Mouse (Mus musculus): ENCODE results near the gene Bhlhe40. TPM values are rescaled to one million over a fixed set of nuclear protein-coding genes. Genes with fewer than 3 reads are reported as not detected.

The Bhlhe40 gene
- 2.8 and 5.4 TPM in 2 replicates for polyA plus RNA-seq (2015; fragmentation: Nextera tagmentation; extraction: Ambion mirVana)

- Histone ChIP-seq H3K9me3 (no peaks in the 10 kb centered on the region), H3K4me1 (replicated peaks) (peaks cover 33% of the 10 kb centered on the region), H3K4me2 (peak within 1 kb of the TSS; percentile 98), H3K27me3 (peaks cover 28% of the 10 kb centered on the region), H3K9ac (peak within 1 kb of the TSS; percentile 81), H3K27ac (replicated peaks) (peak within 1 kb of the TSS; percentile 89), H3K36me3 (no peaks in the 10 kb centered on the region), H3K4me3 (peak within 1 kb of the TSS; percentile 57)
- ATAC-seq (ENCODE audit: low read depth) = peak; percentile 82
- 1% methylated on average over 33 of the region's 43 CpGs for WGBS
Observed at GRCm38 (mm10) chr6:108660206-108660877, at the start of gene Bhlhe40. Bhlhe40 (plus strand) TSS chr6:108660629.

- Histone ChIP-seq H3K4me1 (replicated peaks) (no peaks in the 10 kb centered on the region), H3K27me3 (no peaks in the 10 kb centered on the region), H3K4me3 (no peak overlapping the region), H3K4me2 (no peak overlapping the region), H3K36me3 (no peaks in the 10 kb centered on the region), H3K27ac (replicated peaks) (no peak overlapping the region), H3K9ac (no peak overlapping the region), H3K9me3 (no peaks in the 10 kb centered on the region)
- 65% methylated on average over 3 of the region's 3 CpGs for WGBS
- no peak for ATAC-seq (ENCODE audit: low read depth)
Observed at GRCm38 (mm10) chr6:108611663-108612062, 48.8 kb upstream of the Bhlhe40 start.

- Histone ChIP-seq H3K27me3 (no peaks in the 10 kb centered on the region), H3K27ac (replicated peaks) (no peak overlapping the region), H3K9me3 (no peaks in the 10 kb centered on the region), H3K4me1 (replicated peaks) (no peaks in the 10 kb centered on the region), H3K9ac (no peak overlapping the region), H3K4me2 (no peak overlapping the region), H3K36me3 (no peaks in the 10 kb centered on the region), H3K4me3 (no peak overlapping the region)
- no peak for ATAC-seq (ENCODE audit: low read depth)
- 90% methylated on average over 10 of the region's 10 CpGs for WGBS
Observed at GRCm38 (mm10) chr6:108618025-108618424, 42.4 kb upstream of the Bhlhe40 start.

GRCm38 (mm10) chr6:108623028-108623565 is 37.3 kb upstream of the Bhlhe40 start:
- Histone ChIP-seq H3K9ac (no peak overlapping the region), H3K36me3 (no peaks in the 10 kb centered on the region), H3K4me1 (replicated peaks) (no peaks in the 10 kb centered on the region), H3K27ac (replicated peaks) (no peak overlapping the region), H3K27me3 (no peaks in the 10 kb centered on the region), H3K9me3 (no peaks in the 10 kb centered on the region), H3K4me3 (no peak overlapping the region), H3K4me2 (no peak overlapping the region)
- 85% methylated on average over 4 of the region's 4 CpGs for WGBS
- no peak for ATAC-seq (ENCODE audit: low read depth)

- no peak for ATAC-seq (ENCODE audit: low read depth)
- H3K4me2 ChIP-seq = no peak overlapping the region
- peaks cover 6% of the 10 kb centered on the region; the same call in 1 of the 2 replicates for H3K9me3 ChIP-seq
- H3K4me3 ChIP-seq = no peak overlapping the region
- H3K27me3 ChIP-seq = no peaks in the 10 kb centered on the region
- no peaks in the 10 kb centered on the region for H3K4me1 ChIP-seq (replicated peaks)
- WGBS = 92% methylated on average over 4 of the region's 4 CpGs
- no peaks in the 10 kb centered on the region for H3K36me3 ChIP-seq
- H3K9ac ChIP-seq = no peak overlapping the region
- H3K27ac ChIP-seq (replicated peaks) = no peak overlapping the region
Observed at GRCm38 (mm10) chr6:108624915-108625314, 35.5 kb upstream of the Bhlhe40 start.

GRCm38 (mm10) chr6:108630701-108631100 is 29.7 kb upstream of the Bhlhe40 start:
- Histone ChIP-seq H3K4me1 (replicated peaks) (no peaks in the 10 kb centered on the region), H3K36me3 (no peaks in the 10 kb centered on the region), H3K4me2 (no peak overlapping the region), H3K9ac (no peak overlapping the region), H3K27me3 (no peaks in the 10 kb centered on the region), H3K27ac (replicated peaks) (no peak overlapping the region), H3K9me3 (peaks cover 6% of the 10 kb centered on the region; the same call in 1 of the 2 replicates), H3K4me3 (no peak overlapping the region)
- no peak for ATAC-seq (ENCODE audit: low read depth)

- Histone ChIP-seq H3K27me3 (no peaks in the 10 kb centered on the region), H3K4me3 (no peak overlapping the region), H3K4me2 (no peak overlapping the region), H3K9me3 (no peaks in the 10 kb centered on the region), H3K36me3 (no peaks in the 10 kb centered on the region), H3K27ac (replicated peaks) (no peak overlapping the region), H3K9ac (no peak overlapping the region), H3K4me1 (replicated peaks) (no peaks in the 10 kb centered on the region)
- no peak for ATAC-seq (ENCODE audit: low read depth)
- WGBS = 90% methylated on average over 6 of the region's 6 CpGs
Observed at GRCm38 (mm10) chr6:108638157-108638833, 22.1 kb upstream of the Bhlhe40 start.

- H3K27me3 ChIP-seq = no peaks in the 10 kb centered on the region
- 78% methylated on average over 7 of the region's 7 CpGs for WGBS
Observed at GRCm38 (mm10) chr6:108642020-108642419, 18.4 kb upstream of the Bhlhe40 start.

GRCm38 (mm10) chr6:108643035-108643434 is 17.4 kb upstream of the Bhlhe40 start:
- Histone ChIP-seq H3K36me3 (no peaks in the 10 kb centered on the region), H3K27ac (replicated peaks) (no peak overlapping the region)
- WGBS = 75% methylated on average over 6 of the region's 6 CpGs

More at GRCm38 (mm10) chr6:108642020-108642419, 18.4 kb upstream of the Bhlhe40 start:
- Histone ChIP-seq H3K4me3 (no peak overlapping the region), H3K36me3 (no peaks in the 10 kb centered on the region), H3K9ac (no peak overlapping the region), H3K9me3 (no peaks in the 10 kb centered on the region), H3K4me2 (no peak overlapping the region), H3K27ac (replicated peaks) (no peak overlapping the region), H3K4me1 (replicated peaks) (no peaks in the 10 kb centered on the region)
- ATAC-seq (ENCODE audit: low read depth) = no peak

GRCm38 (mm10) chr6:108644311-108644710 is 16.1 kb upstream of the Bhlhe40 start:
- WGBS = 39% methylated on average over 5 of the region's 5 CpGs
- H3K9ac ChIP-seq = no peak overlapping the region
- no peak for ATAC-seq (ENCODE audit: low read depth)
- H3K36me3 ChIP-seq = no peaks in the 10 kb centered on the region
- H3K4me3 ChIP-seq = no peak overlapping the region
- H3K4me1 ChIP-seq (replicated peaks) = no peaks in the 10 kb centered on the region
- H3K27me3 ChIP-seq = no peaks in the 10 kb centered on the region
- H3K27ac ChIP-seq (replicated peaks) = no peak overlapping the region
- no peak overlapping the region for H3K4me2 ChIP-seq
- no peaks in the 10 kb centered on the region for H3K9me3 ChIP-seq

More at GRCm38 (mm10) chr6:108643035-108643434, 17.4 kb upstream of the Bhlhe40 start:
- Histone ChIP-seq H3K4me2 (no peak overlapping the region), H3K4me1 (replicated peaks) (no peaks in the 10 kb centered on the region), H3K27me3 (no peaks in the 10 kb centered on the region), H3K9me3 (no peaks in the 10 kb centered on the region), H3K4me3 (no peak overlapping the region), H3K9ac (no peak overlapping the region)
- ATAC-seq (ENCODE audit: low read depth) = no peak

GRCm38 (mm10) chr6:108647094-108647493 is 13.3 kb upstream of the Bhlhe40 start:
- Histone ChIP-seq H3K4me2 (no peak overlapping the region), H3K4me1 (replicated peaks) (no peaks in the 10 kb centered on the region), H3K27ac (replicated peaks) (no peak overlapping the region), H3K27me3 (no peaks in the 10 kb centered on the region), H3K9me3 (no peaks in the 10 kb centered on the region), H3K9ac (no peak overlapping the region), H3K4me3 (no peak overlapping the region), H3K36me3 (no peaks in the 10 kb centered on the region)
- 37% methylated on average over 3 of the region's 3 CpGs for WGBS
- ATAC-seq (ENCODE audit: low read depth) = no peak

GRCm38 (mm10) chr6:108648072-108648471 is 12.4 kb upstream of the Bhlhe40 start:
- no peak overlapping the region for H3K9ac ChIP-seq
- H3K9me3 ChIP-seq = no peaks in the 10 kb centered on the region
- no peaks in the 10 kb centered on the region for H3K36me3 ChIP-seq
- no peak overlapping the region for H3K4me2 ChIP-seq
- ATAC-seq (ENCODE audit: low read depth) = no peak
- no peak overlapping the region for H3K27ac ChIP-seq (replicated peaks)
- H3K27me3 ChIP-seq = no peaks in the 10 kb centered on the region
- H3K4me1 ChIP-seq (replicated peaks) = no peaks in the 10 kb centered on the region
- H3K4me3 ChIP-seq = no peak overlapping the region
- WGBS = 47% methylated on average over 6 of the region's 6 CpGs

All from neural tube, embryonic 13.5 days (tissue).